Mouse (Mus musculus) olfactory bulb, adult 2 months (tissue): ENCODE results near the gene Pcbp4.
A peak's percentile ranks its signal among the peaks of the same experiment; 100 is the strongest.

Source experiments
- CTCF ChIP-seq: fragments of 200-500 bp; IDR thresholded peaks from 2 replicates; pipeline ENCODE4 v1.5.1; 2012; ENCODE audit warnings: low read depth, mild to moderate bottlenecking, low read length, moderate library complexity; ENCODE audit not compliant: insufficient read depth
- POLR2A ChIP-seq: fragments of 200-500 bp; IDR thresholded peaks from 2 replicates; pipeline ENCODE4 v1.6.1; 2012; ENCODE audit warnings: mild to moderate bottlenecking, low read depth, low read length, moderate library complexity; ENCODE audit not compliant: insufficient read depth

GRCm38 (mm10) chr9:106464751-106465541, 11.9 kb downstream of the Pcbp4 start:
- TF ChIP-seq CTCF (no peak), POLR2A (peak; percentile 34)
